Mouse (Mus musculus) brain, embryonic 18.5 days (tissue): ENCODE data around the gene Ccdc9.
"Not testable (repeated sequence)": the region's sequence is repeated elsewhere in the genome, so short reads cannot be mapped to it uniquely, and the experiment has no call there.

Experiments used
- DNase-seq: peaks from one replicate; pipeline ENCODE4 v3.0.0-alpha.2; 2012; ENCODE audit warnings: low read depth, low spot score

The Ccdc9 gene

GRCm38 (mm10) chr7:16273081-16273765 lies 13.4 kb downstream of the Ccdc9 start, which contains the start of gene Inafm1:
Gene Inafm1 (minus strand): TSS chr7:16273617.
- peak; percentile 85 for DNase-seq

- DNase-seq = no peak
These were observed 13.9 kb downstream of the Ccdc9 start for GRCm38 (mm10) chr7:16272681-16273080.

GRCm38 (mm10) chr7:16271139-16271538 lies 15.5 kb downstream of the Ccdc9 start:
- no peak for DNase-seq

GRCm38 (mm10) chr7:16266593-16266992 lies 20.0 kb downstream of the Ccdc9 start:
- DNase-seq = not testable (repeated sequence)

- DNase-seq = no peak
These were observed 20.7 kb downstream of the Ccdc9 start for GRCm38 (mm10) chr7:16265856-16266255.

- no peak for DNase-seq
These were observed 22.8 kb downstream of the Ccdc9 start for GRCm38 (mm10) chr7:16263843-16264242.

GRCm38 (mm10) chr7:16263015-16263787 lies 23.4 kb downstream of the Ccdc9 start:
- no peak for DNase-seq

GRCm38 (mm10) chr7:16261097-16261496 lies 25.5 kb downstream of the Ccdc9 start:
- no peak for DNase-seq

GRCm38 (mm10) chr7:16259110-16259590 lies 27.4 kb downstream of the Ccdc9 start, which contains the start of gene C5ar1:
Gene C5ar1 (minus strand): TSS chr7:16259540.
- DNase-seq = no peak

GRCm38 (mm10) chr7:16257830-16258229 lies 28.8 kb downstream of the Ccdc9 start:
- no peak for DNase-seq

GRCm38 (mm10) chr7:16255963-16256362 lies 30.6 kb downstream of the Ccdc9 start:
- DNase-seq = not testable (repeated sequence)

- no peak for DNase-seq
These were observed 32.4 kb downstream of the Ccdc9 start for GRCm38 (mm10) chr7:16254195-16254594.

GRCm38 (mm10) chr7:16250687-16251086 lies 35.9 kb downstream of the Ccdc9 start:
- DNase-seq = no peak

GRCm38 (mm10) chr7:16245958-16246357 lies 40.6 kb downstream of the Ccdc9 start:
- DNase-seq = no peak

GRCm38 (mm10) chr7:16244067-16244466 lies 42.5 kb downstream of the Ccdc9 start, which contains the start of gene C5ar2:
Gene C5ar2 (minus strand): TSS chr7:16244154.
- no peak for DNase-seq

- no peak for DNase-seq
These were observed 44.4 kb downstream of the Ccdc9 start for GRCm38 (mm10) chr7:16242198-16242597.

- no peak for DNase-seq
These were observed 44.8 kb downstream of the Ccdc9 start for GRCm38 (mm10) chr7:16241787-16242186.

- no peak for DNase-seq
These were observed 45.7 kb downstream of the Ccdc9 start for GRCm38 (mm10) chr7:16240978-16241303.

- DNase-seq = no peak
These were observed 46.2 kb downstream of the Ccdc9 start for GRCm38 (mm10) chr7:16240281-16240977.

GRCm38 (mm10) chr7:16239554-16239997 lies 47.0 kb downstream of the Ccdc9 start:
- no peak for DNase-seq

- no peak for DNase-seq
These were observed 56.7 kb downstream of the Ccdc9 start for GRCm38 (mm10) chr7:16229869-16230268.
